Mouse (Mus musculus) midbrain, embryonic 16.5 days (tissue): Measurements from ENCODE around the gene Ccdc89. TPM values are rescaled to one million over a fixed set of nuclear protein-coding genes. Genes with fewer than 3 reads are reported as not detected.

ENCODE experiments used
- ATAC-seq: fragments of 200-750 bp; cut with Nextera tagmentation; 2 replicates; pipeline ENCODE4 v1.8.0; 2017; ENCODE audit warnings: moderate TSS enrichment
- H3K27ac ChIP-seq: fragments of 300-500 bp; sonication (generic); 2 replicates; pipeline ENCODE4 v1.5.1; 2014; ENCODE audit warnings: mild to moderate bottlenecking, low read length, mixed read lengths
- H3K27me3 ChIP-seq: fragments of 300-500 bp; sonication (generic); 2 replicates; pipeline ENCODE4 v1.6.1; 2014; ENCODE audit warnings: low read depth, low read length, mixed read lengths; ENCODE audit not compliant: control insufficient read depth, insufficient read depth
- H3K36me3 ChIP-seq: fragments of 300-500 bp; sonication (generic); 2 replicates; pipeline ENCODE4 v1.6.1; 2014; ENCODE audit warnings: mild to moderate bottlenecking, low read length, moderate library complexity, mixed read lengths; ENCODE audit not compliant: control insufficient read depth, insufficient read depth
- H3K4me1 ChIP-seq: fragments of 300-500 bp; sonication (generic); 2 replicates; pipeline ENCODE4 v1.6.1; 2014; ENCODE audit warnings: mild to moderate bottlenecking, low read length, mixed read lengths; ENCODE audit not compliant: control insufficient read depth, insufficient read depth
- H3K4me2 ChIP-seq: fragments of 300-500 bp; sonication (generic); 2 replicates; pipeline ENCODE4 v1.6.1; 2014; ENCODE audit warnings: mild to moderate bottlenecking, low read length, mixed read lengths
- H3K4me3 ChIP-seq: fragments of 300-500 bp; sonication (generic); 2 replicates; pipeline ENCODE4 v1.5.1; 2014; ENCODE audit warnings: low read depth, mild to moderate bottlenecking, low read length, moderate library complexity, mixed read lengths
- H3K9ac ChIP-seq: fragments of 300-500 bp; sonication (generic); 2 replicates; pipeline ENCODE4 v1.6.1; 2014; ENCODE audit warnings: low read depth, low read length, mixed read lengths
- H3K9me3 ChIP-seq: fragments of 300-500 bp; sonication (generic); replicated peaks from 2 replicates; pipeline ENCODE4 v1.6.1; 2014; ENCODE audit warnings: mild to moderate bottlenecking, low read length, mixed read lengths; ENCODE audit not compliant: control insufficient read depth, poor library complexity, severe bottlenecking
- WGBS: fragments of 180-500 bp; shearing (Covaris S2); extraction: QIAGEN DNeasy Blood & Tissue Kit; methylation state at CpG from one replicate; pipeline ENCODE4 v1.1.7; 2014; 5-methylcytosine and 5-hydroxymethylcytosine counted together
- polyA plus RNA-seq: library from polyadenylated mRNA; unstranded; fragments of >200 nt; fragmentation: Nextera tagmentation; extraction: Ambion mirVana; gene quantifications from 2 replicates; pipeline ENCODE4 v1.2.1, GENCODE M21; 2015

Ccdc89 gene
- polyA plus RNA-seq: 2.1 and 2.4 TPM in 2 replicates

DNA sequence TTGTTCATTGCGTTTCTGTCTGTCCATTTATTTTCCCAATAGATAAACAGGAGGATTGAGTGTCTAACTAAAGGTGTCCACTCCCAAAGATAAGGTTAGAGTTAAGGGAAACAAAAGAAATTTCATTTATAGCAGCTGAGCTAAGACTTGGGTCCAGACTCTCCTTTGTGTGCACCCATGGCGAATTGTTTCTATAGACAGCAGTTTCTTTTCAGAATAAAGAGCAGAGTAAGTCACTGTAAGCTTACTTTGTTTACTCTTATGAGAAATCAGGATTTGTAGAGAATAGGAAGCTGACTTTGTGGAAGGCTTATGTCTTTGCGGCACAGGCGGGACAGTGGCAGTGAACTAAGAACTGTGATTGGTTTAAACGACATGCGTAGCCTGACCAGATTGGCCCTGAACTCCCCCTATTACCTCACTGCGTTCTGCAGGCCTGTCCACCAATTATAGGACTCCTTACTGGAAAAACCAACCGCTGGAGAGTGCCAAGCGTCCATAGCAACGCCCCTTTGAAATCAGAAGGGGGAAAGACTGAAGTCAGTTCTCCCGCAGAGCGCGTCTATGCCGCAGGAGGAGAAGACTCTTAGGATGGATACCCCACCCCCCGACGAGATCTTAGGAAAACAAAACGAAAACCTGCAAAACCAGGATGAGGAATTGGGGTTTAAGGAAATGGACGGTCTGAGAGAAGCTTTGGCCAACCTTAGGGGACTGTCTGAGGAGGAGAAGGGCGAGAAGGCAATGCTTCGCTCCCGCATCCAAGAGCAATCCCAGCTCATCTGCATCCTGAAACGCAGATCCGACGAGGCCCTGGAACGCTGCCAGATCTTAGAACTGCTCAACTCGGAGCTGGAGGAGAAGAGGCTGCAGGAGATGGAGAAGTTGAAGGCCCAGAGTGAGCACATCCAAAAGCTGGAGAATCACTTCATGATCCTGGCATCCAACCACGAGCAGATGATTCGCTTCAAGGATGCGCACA is at the start of gene Ccdc89:
TSS of gene Ccdc89 (plus strand) at position 558 of the 982 bp plus-strand sequence.
- Histone ChIP-seq H3K4me1 (peaks cover 5% of the 10 kb centered on the region; the same call in 1 of the 2 replicates), H3K4me2 (peak within 1 kb of the TSS; percentile 80), H3K27me3 (no peaks in the 10 kb centered on the region), H3K9me3 (no peaks in the 10 kb centered on the region), H3K4me3 (peak within 1 kb of the TSS; percentile 34), H3K36me3 (no peaks in the 10 kb centered on the region), H3K9ac (peak within 1 kb of the TSS; percentile 49), H3K27ac (0 out of 2 replicates have a peak within 1 kb of the TSS, but pooled peaks have one; percentile 41)
- peak; percentile 100 for ATAC-seq
- WGBS: 22% methylated on average over 29 of the region's 29 CpGs

DNA sequence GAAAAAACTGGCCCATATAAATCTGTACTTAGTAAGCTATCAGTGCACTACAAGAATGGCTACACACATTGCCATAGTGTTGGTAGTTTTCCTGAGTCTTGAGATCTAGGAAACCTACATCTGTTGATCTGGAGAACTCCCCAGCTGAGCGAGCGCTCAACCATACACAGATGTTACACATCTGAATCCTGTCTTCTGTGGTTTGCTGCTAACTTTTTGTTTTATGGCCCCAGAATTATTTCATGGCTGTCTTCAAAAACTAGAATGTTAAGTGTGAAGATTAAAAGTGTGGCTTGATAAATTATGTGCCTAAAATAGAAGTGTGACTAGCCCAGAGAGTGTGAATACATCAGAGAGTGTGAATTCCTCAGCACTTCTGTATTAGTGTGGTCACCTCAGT is 42.0 kb upstream of the Ccdc89 start:
- H3K4me3 ChIP-seq: no peak overlapping the region
- no peaks in the 10 kb centered on the region for H3K9me3 ChIP-seq
- H3K9ac ChIP-seq: no peak overlapping the region
- 94% methylated on average over 2 of the region's 2 CpGs for WGBS
- H3K27me3 ChIP-seq: no peaks in the 10 kb centered on the region
- no peaks in the 10 kb centered on the region for H3K36me3 ChIP-seq
- H3K4me2 ChIP-seq: no peak overlapping the region
- no peak for ATAC-seq
- peaks cover 4% of the 10 kb centered on the region for H3K4me1 ChIP-seq
- no peak overlapping the region for H3K27ac ChIP-seq

- no peaks in the 10 kb centered on the region for H3K36me3 ChIP-seq
- H3K9ac ChIP-seq: 0 out of 2 replicates have a peak overlapping the region, but pooled peaks have one; percentile 8
- peak overlapping the region; percentile 50 for H3K4me2 ChIP-seq
- no peaks in the 10 kb centered on the region for H3K27me3 ChIP-seq
- WGBS: 2% methylated on average over 8 of the region's 8 CpGs
- H3K4me3 ChIP-seq: peak overlapping the region; percentile 36
- peak; percentile 90 for ATAC-seq
- H3K27ac ChIP-seq: peak overlapping the region; percentile 14; the same call in 1 of the 2 replicates
- H3K9me3 ChIP-seq: no peaks in the 10 kb centered on the region
- peaks cover 4% of the 10 kb centered on the region for H3K4me1 ChIP-seq
Observed at GRCm38 (mm10) chr7:90386885-90387459, 39.4 kb upstream of the Ccdc89 start.

DNA sequence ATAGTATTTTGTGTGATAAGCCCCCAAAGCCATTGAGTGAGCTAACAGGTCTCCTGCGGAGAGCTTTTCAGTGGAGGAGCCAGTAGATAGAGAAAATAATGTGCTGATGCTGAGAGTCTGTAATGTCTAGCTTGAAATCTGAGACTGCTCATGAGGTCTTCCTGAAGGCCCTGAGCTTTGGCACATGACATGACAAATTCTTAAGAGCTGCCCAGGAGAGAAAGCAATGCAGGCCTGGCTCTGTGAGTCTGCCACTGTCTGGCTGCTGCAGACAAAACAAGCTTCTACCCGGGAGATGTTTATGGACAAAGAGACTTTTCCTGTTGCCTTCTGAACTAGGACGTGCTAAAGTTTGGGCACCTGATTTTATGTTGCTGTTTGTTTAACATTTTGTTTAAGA is 36.6 kb upstream of the Ccdc89 start:
- Histone ChIP-seq H3K4me2 (no peak overlapping the region), H3K27ac (no peak overlapping the region), H3K27me3 (no peaks in the 10 kb centered on the region), H3K9ac (no peak overlapping the region), H3K4me1 (peaks cover 4% of the 10 kb centered on the region), H3K9me3 (no peaks in the 10 kb centered on the region), H3K4me3 (no peak overlapping the region), H3K36me3 (no peaks in the 10 kb centered on the region)
- ATAC-seq: no peak
- WGBS: 20% methylated on average over 3 of the region's 3 CpGs

DNA sequence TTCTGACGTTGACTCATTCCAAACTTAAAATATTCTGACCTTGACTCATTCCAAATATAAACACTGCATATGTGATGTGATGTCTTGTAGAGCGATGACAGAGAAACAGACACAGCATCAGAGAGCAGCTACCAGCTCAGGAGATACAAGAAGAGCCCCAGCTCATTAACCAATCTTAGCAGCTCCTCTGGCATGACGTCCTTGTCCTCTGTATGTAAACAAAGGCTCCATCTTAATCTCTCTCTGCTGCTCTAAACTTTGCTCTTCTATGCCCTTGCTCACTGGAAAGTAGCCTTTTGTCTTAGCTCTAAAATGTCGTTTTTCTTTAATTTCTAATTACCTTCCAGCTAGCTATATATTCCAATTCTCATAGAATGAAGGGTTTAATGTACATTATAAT is 31.3 kb upstream of the Ccdc89 start:
- Histone ChIP-seq H3K4me2 (no peak overlapping the region), H3K4me3 (no peak overlapping the region), H3K36me3 (no peaks in the 10 kb centered on the region), H3K4me1 (no peaks in the 10 kb centered on the region), H3K9ac (no peak overlapping the region), H3K27me3 (no peaks in the 10 kb centered on the region), H3K27ac (no peak overlapping the region), H3K9me3 (no peaks in the 10 kb centered on the region)
- ATAC-seq: no peak
- WGBS: 55% methylated on average over 4 of the region's 4 CpGs

- no peaks in the 10 kb centered on the region for H3K36me3 ChIP-seq
- no peaks in the 10 kb centered on the region for H3K27me3 ChIP-seq
- WGBS: 54% methylated on average over 5 of the region's 5 CpGs
- H3K4me1 ChIP-seq: no peaks in the 10 kb centered on the region
- H3K27ac ChIP-seq: no peak overlapping the region
- H3K9me3 ChIP-seq: no peaks in the 10 kb centered on the region
- H3K4me2 ChIP-seq: 0 out of 2 replicates have a peak overlapping the region, but pooled peaks have one; percentile 5
- H3K4me3 ChIP-seq: no peak overlapping the region
- H3K9ac ChIP-seq: no peak overlapping the region
- no peak for ATAC-seq
Observed at GRCm38 (mm10) chr7:90395928-90396327, 30.4 kb upstream of the Ccdc89 start.

DNA sequence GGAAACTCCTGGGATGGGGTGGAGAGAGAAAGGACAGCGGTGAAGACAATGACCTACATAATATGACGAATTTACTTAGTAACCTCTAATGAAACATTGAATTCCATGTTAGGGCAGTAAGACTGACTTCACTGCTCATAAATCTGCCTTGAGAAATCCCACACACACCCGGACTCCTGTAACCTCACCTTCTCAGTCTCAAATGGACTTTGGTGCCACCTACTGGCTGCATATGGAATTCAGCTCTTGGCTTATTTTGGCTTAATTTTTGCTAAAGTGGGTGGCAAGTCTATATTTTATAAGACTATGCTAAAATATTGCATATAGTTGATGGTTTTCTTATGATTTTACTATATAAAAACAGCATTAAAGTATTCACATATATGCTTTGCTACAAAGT is 16.4 kb upstream of the Ccdc89 start:
- Histone ChIP-seq H3K36me3 (no peaks in the 10 kb centered on the region), H3K27me3 (no peaks in the 10 kb centered on the region), H3K4me1 (no peaks in the 10 kb centered on the region), H3K9ac (no peak overlapping the region), H3K27ac (no peak overlapping the region), H3K4me3 (no peak overlapping the region), H3K9me3 (no peaks in the 10 kb centered on the region), H3K4me2 (no peak overlapping the region)
- 47% methylated on average over 3 of the region's 3 CpGs for WGBS
- 0 out of 2 replicates have a peak, but pooled peaks have one; percentile 21 for ATAC-seq

- peak overlapping the region; percentile 27; the same call in 1 of the 2 replicates for H3K9ac ChIP-seq
- H3K27ac ChIP-seq: no peak overlapping the region
- WGBS: 72% methylated on average over 9 of the region's 9 CpGs
- no peak for ATAC-seq
- H3K36me3 ChIP-seq: no peaks in the 10 kb centered on the region
- peak overlapping the region; percentile 80 for H3K4me2 ChIP-seq
- H3K9me3 ChIP-seq: no peaks in the 10 kb centered on the region
- H3K4me3 ChIP-seq: peak overlapping the region; percentile 34
- peaks cover 5% of the 10 kb centered on the region; the same call in 1 of the 2 replicates for H3K4me1 ChIP-seq
- H3K27me3 ChIP-seq: no peaks in the 10 kb centered on the region
Observed at GRCm38 (mm10) chr7:90427006-90427405, 629 bp downstream of the Ccdc89 start.

- no peak overlapping the region for H3K4me2 ChIP-seq
- no peaks in the 10 kb centered on the region for H3K36me3 ChIP-seq
- H3K4me1 ChIP-seq: no peaks in the 10 kb centered on the region; the same call in 1 of the 2 replicates
- H3K4me3 ChIP-seq: no peak overlapping the region
- no peak overlapping the region for H3K27ac ChIP-seq
- H3K9me3 ChIP-seq: no peaks in the 10 kb centered on the region
- H3K9ac ChIP-seq: no peak overlapping the region
- no peaks in the 10 kb centered on the region for H3K27me3 ChIP-seq
- no peak for ATAC-seq
Observed at GRCm38 (mm10) chr7:90432221-90432620, 5.8 kb downstream of the Ccdc89 start.
